Mouse (Mus musculus) kidney, postnatal 14 days (tissue): ENCODE data around the gene B4galnt3.

Source experiments
- DNase-seq: peaks from one replicate; pipeline ENCODE4 v3.0.0; 2022; ENCODE audit warnings: mixed read lengths

Gene B4galnt3

GRCm38 (mm10) chr6:120183771-120184170 is 110.6 kb downstream of the B4galnt3 start:
- no peak for DNase-seq

GRCm38 (mm10) chr6:120182160-120182559 is 112.2 kb downstream of the B4galnt3 start:
- no peak for DNase-seq

GRCm38 (mm10) chr6:120180492-120180891 is 113.9 kb downstream of the B4galnt3 start:
- no peak for DNase-seq

- DNase-seq = no peak
These were observed 114.6 kb downstream of the B4galnt3 start for GRCm38 (mm10) chr6:120179756-120180206.

GRCm38 (mm10) chr6:120179044-120179755 is 115.2 kb downstream of the B4galnt3 start:
- DNase-seq = no peak

- no peak for DNase-seq
These were observed 118.7 kb downstream of the B4galnt3 start for GRCm38 (mm10) chr6:120175650-120176049.

- no peak for DNase-seq
These were observed 119.7 kb downstream of the B4galnt3 start for GRCm38 (mm10) chr6:120174602-120175115.

- peak; percentile 63 for DNase-seq
These were observed 120.2 kb downstream of the B4galnt3 start for GRCm38 (mm10) chr6:120174028-120174601.

GRCm38 (mm10) chr6:120172294-120173017 is 121.9 kb downstream of the B4galnt3 start:
- no peak for DNase-seq

GRCm38 (mm10) chr6:120167574-120167973 is 126.8 kb downstream of the B4galnt3 start:
- DNase-seq = no peak

- DNase-seq = no peak
These were observed 129.6 kb downstream of the B4galnt3 start for GRCm38 (mm10) chr6:120164765-120165164.

GRCm38 (mm10) chr6:120162928-120163327 is 131.4 kb downstream of the B4galnt3 start:
- DNase-seq = no peak

GRCm38 (mm10) chr6:120159133-120159901 is 135.0 kb downstream of the B4galnt3 start:
- peak; percentile 72 for DNase-seq

- no peak for DNase-seq
These were observed 136.9 kb downstream of the B4galnt3 start for GRCm38 (mm10) chr6:120157479-120157878.

GRCm38 (mm10) chr6:120155510-120155909 is 138.8 kb downstream of the B4galnt3 start:
- no peak for DNase-seq

- no peak for DNase-seq
These were observed 139.6 kb downstream of the B4galnt3 start for GRCm38 (mm10) chr6:120154526-120155309.
